Mouse (Mus musculus): ENCODE data around the gene Papss1.
A peak's percentile ranks its signal among the peaks of the same experiment; 100 is the strongest.

The Papss1 gene

GRCm38 (mm10) chr3:131636126-131636525 lies 71.6 kb downstream of the Papss1 start:
- no peak for DNase-seq (ENCODE audit: low spot score)

- no peak for DNase-seq (ENCODE audit: low spot score)
Observed at GRCm38 (mm10) chr3:131637008-131637407, 72.4 kb downstream of the Papss1 start.

- peak; percentile 8 for DNase-seq (ENCODE audit: low spot score)
Observed at GRCm38 (mm10) chr3:131637664-131638063, 73.1 kb downstream of the Papss1 start.

- DNase-seq (ENCODE audit: low spot score) = no peak
Observed at GRCm38 (mm10) chr3:131638216-131638615, 73.6 kb downstream of the Papss1 start.

GRCm38 (mm10) chr3:131642681-131643292 lies 78.2 kb downstream of the Papss1 start:
- no peak for DNase-seq (ENCODE audit: low spot score)

- no peak for DNase-seq (ENCODE audit: low spot score)
Observed at GRCm38 (mm10) chr3:131645203-131645602, 80.6 kb downstream of the Papss1 start.

- no peak for DNase-seq (ENCODE audit: low spot score)
Observed at GRCm38 (mm10) chr3:131654366-131654765, 89.8 kb downstream of the Papss1 start.

- no peak for DNase-seq (ENCODE audit: low spot score)
Observed at GRCm38 (mm10) chr3:131656032-131656431, 91.5 kb downstream of the Papss1 start.

GRCm38 (mm10) chr3:131660126-131660525 lies 95.6 kb downstream of the Papss1 start:
- DNase-seq (ENCODE audit: low spot score) = no peak

- DNase-seq (ENCODE audit: low spot score) = no peak
Observed at GRCm38 (mm10) chr3:131660629-131661028, 96.1 kb downstream of the Papss1 start.

- no peak for DNase-seq (ENCODE audit: low spot score)
Observed at GRCm38 (mm10) chr3:131662589-131663148, 98.1 kb downstream of the Papss1 start.

- no peak for DNase-seq (ENCODE audit: low spot score)
Observed at GRCm38 (mm10) chr3:131669910-131670309, 105.3 kb downstream of the Papss1 start.

GRCm38 (mm10) chr3:131686106-131686505 lies 121.5 kb downstream of the Papss1 start:
- no peak for DNase-seq (ENCODE audit: low spot score)

GRCm38 (mm10) chr3:131689949-131690348 lies 125.4 kb downstream of the Papss1 start:
- DNase-seq (ENCODE audit: low spot score) = no peak

- no peak for DNase-seq (ENCODE audit: low spot score)
Observed at GRCm38 (mm10) chr3:131690543-131690942, 126.0 kb downstream of the Papss1 start.

- DNase-seq (ENCODE audit: low spot score) = no peak
Observed at GRCm38 (mm10) chr3:131691202-131691601, 126.6 kb downstream of the Papss1 start.

All from yolk sac, embryonic 10.5 days (tissue).